Mouse (Mus musculus) cerebellum, adult 11 months (tissue): ENCODE measurements around the gene Hoxb7.

Experiments used
- DNase-seq: peaks from one replicate; pipeline ENCODE4 v3.0.0; 2022

The Hoxb7 gene

GRCm38 (mm10) chr11:96287411-96287810, 988 bp downstream of the Hoxb7 start:
- no peak for DNase-seq

- DNase-seq = no peak
Measured at GRCm38 (mm10) chr11:96288455-96289221, 2.2 kb downstream of the Hoxb7 start.

GRCm38 (mm10) chr11:96289293-96289692, 2.9 kb downstream of the Hoxb7 start:
- no peak for DNase-seq

- DNase-seq = no peak
Measured at GRCm38 (mm10) chr11:96289837-96290236, 3.4 kb downstream of the Hoxb7 start.

GRCm38 (mm10) chr11:96290705-96291355, 4.4 kb downstream of the Hoxb7 start:
- no peak for DNase-seq

GRCm38 (mm10) chr11:96291681-96292564, 5.5 kb downstream of the Hoxb7 start, which contains the start of gene Hoxb6:
Gene Hoxb6 (plus strand): TSS chr11:96292476.
- no peak for DNase-seq

GRCm38 (mm10) chr11:96292565-96293301, 6.3 kb downstream of the Hoxb7 start:
- DNase-seq = no peak

GRCm38 (mm10) chr11:96293302-96293921, 7.0 kb downstream of the Hoxb7 start:
- DNase-seq = no peak

- no peak for DNase-seq
Measured at GRCm38 (mm10) chr11:96294245-96295091, 8.0 kb downstream of the Hoxb7 start.

GRCm38 (mm10) chr11:96295092-96295835, 8.8 kb downstream of the Hoxb7 start:
- DNase-seq = no peak

GRCm38 (mm10) chr11:96296997-96297396, 10.6 kb downstream of the Hoxb7 start:
- DNase-seq = no peak

- DNase-seq = no peak
Measured at GRCm38 (mm10) chr11:96297428-96297827, 11.0 kb downstream of the Hoxb7 start.

- DNase-seq = no peak
Measured at GRCm38 (mm10) chr11:96297968-96298635, 11.7 kb downstream of the Hoxb7 start.

- no peak for DNase-seq
Measured at GRCm38 (mm10) chr11:96298895-96299667, 12.7 kb downstream of the Hoxb7 start.

GRCm38 (mm10) chr11:96299781-96300180, 13.4 kb downstream of the Hoxb7 start:
- no peak for DNase-seq

GRCm38 (mm10) chr11:96300354-96301063, 14.1 kb downstream of the Hoxb7 start:
- no peak for DNase-seq

- no peak for DNase-seq
Measured at GRCm38 (mm10) chr11:96301064-96301431, 14.6 kb downstream of the Hoxb7 start.

- no peak for DNase-seq
Measured at GRCm38 (mm10) chr11:96301837-96302236, 15.4 kb downstream of the Hoxb7 start.
